Mouse (Mus musculus) olfactory bulb, adult 2 months (tissue): ENCODE results near the gene Fgfr2.

Experiments
- CTCF ChIP-seq: fragments of 200-500 bp; IDR thresholded peaks from 2 replicates; pipeline ENCODE4 v1.5.1; 2012; ENCODE audit warnings: low read depth, mild to moderate bottlenecking, low read length, moderate library complexity; ENCODE audit not compliant: insufficient read depth
- POLR2A ChIP-seq: fragments of 200-500 bp; IDR thresholded peaks from 2 replicates; pipeline ENCODE4 v1.6.1; 2012; ENCODE audit warnings: mild to moderate bottlenecking, low read depth, low read length, moderate library complexity; ENCODE audit not compliant: insufficient read depth

GRCm38 (mm10) chr7:132853361-132853760, 269.8 kb downstream of the Fgfr2 start:
- TF ChIP-seq CTCF = no peak
- no peak for TF ChIP-seq POLR2A
